Mouse (Mus musculus): ENCODE measurements around the gene Adamtsl1.

Adamtsl1 gene

GRCm38 (mm10) chr4:86329481-86329880, 815.5 kb downstream of the Adamtsl1 start:
- no peak for DNase-seq

- no peak for DNase-seq
These were observed 822.0 kb downstream of the Adamtsl1 start for GRCm38 (mm10) chr4:86335861-86336415.

- no peak for DNase-seq
These were observed 823.3 kb downstream of the Adamtsl1 start for GRCm38 (mm10) chr4:86337216-86337765.

- DNase-seq, result no peak
These were observed 835.4 kb downstream of the Adamtsl1 start for GRCm38 (mm10) chr4:86349341-86349740.

DNA sequence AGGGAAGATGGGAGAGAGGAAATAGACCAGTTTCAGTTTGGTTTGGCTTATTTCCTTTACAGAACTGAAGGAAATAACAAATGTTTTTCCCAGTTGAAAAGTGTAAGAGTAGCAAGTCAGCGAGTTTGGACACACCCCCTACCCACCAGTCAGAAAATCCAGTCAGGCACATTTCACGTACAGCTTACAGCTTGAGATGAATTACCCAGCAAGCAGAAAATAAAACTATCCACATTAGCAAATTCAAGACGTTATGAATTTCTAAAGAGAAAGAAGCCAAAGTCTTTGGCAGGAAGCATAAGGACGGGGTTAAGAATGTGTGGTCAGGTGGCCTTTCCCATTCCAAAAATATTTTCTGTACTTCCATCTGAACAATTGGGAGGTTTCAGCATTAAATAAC, 838.1 kb downstream of the Adamtsl1 start:
- no peak for DNase-seq

DNA sequence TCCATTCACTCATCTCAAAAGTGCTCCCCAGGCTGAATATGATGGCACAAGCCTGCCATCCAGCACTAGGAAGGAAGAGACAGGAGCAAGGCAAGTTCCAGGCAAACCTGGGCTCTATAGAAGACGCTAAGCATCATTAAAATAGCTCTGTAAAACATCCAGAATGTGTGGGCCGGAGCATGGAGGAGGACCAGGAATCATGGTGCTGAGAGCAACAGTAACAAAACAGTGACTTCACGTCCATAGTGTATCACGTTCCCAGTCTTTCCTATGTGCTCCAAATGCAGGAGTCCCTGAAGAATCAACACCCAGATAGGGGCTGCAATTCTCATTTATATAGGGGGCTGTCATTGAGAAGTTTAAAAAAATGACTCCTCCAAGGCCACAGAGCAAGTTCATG, 839.6 kb downstream of the Adamtsl1 start:
- no peak for DNase-seq

- DNase-seq, result no peak
These were observed 845.4 kb downstream of the Adamtsl1 start for GRCm38 (mm10) chr4:86359398-86359797.

DNA sequence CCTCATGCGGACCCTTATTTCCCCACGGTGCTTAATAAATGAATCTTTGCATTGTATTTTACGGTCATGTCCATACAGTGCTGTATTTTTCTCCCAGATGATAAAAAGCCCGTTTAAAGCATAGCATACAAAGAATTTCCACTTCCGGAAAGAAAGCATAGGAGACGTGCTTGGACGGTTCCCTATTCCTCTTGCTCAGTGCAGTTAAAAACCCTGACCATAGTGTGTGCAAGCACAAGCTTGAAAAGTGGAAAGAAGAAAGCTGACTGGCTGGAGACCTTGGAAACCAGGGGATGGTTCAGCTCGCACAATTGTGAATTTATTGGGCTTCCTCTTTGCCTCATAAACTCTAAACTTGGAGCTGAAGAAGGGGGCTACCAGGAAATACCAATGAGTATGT, 855.1 kb downstream of the Adamtsl1 start:
- DNase-seq, result no peak

- DNase-seq, result no peak
These were observed 859.2 kb downstream of the Adamtsl1 start for GRCm38 (mm10) chr4:86373166-86373565.

GRCm38 (mm10) chr4:86383124-86383523, 869.2 kb downstream of the Adamtsl1 start:
- DNase-seq, result peak; percentile 11 to 34

DNA sequence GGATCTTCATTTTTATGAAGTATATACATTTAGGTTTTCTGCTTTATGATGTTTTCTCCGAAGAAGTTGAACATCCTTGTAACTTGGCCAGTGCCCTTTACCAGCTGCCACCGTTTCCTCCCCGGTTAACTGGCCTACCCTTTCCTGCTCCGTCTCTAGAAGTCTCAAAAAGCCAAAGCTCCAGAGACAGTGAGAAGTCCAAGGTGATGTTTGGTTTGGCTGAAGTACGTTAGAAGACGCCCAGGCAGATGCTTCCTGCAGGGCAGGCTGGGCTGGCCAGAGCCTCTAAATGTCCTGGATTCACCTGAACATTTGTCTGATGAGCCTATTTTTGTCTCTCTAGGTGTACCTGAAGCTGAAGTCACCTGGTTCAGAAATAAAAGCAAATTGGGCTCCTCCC, 871.1 kb downstream of the Adamtsl1 start:
- DNase-seq, result no peak

DNA sequence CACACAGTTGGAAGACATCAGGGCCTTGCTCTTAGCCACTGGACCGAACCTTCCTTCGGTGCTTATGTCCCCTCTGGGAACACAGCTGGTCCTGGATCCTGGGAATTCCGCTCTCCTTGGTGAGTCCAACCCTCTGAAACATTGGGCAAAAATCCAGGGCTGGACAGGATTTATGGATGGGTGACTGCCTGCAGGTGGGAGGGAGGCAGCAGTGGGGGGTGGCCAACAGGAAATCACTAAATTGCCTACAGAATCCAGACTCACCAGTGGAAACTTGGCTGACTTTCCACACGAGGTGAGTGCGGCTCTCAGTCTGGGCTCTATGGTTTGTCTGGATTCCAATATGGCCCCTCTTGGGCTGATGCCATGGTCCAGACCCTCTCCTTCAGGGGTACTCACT, 874.5 kb downstream of the Adamtsl1 start:
- DNase-seq, result no peak

GRCm38 (mm10) chr4:86391176-86391575, 877.2 kb downstream of the Adamtsl1 start:
- no peak for DNase-seq

GRCm38 (mm10) chr4:86395636-86396035, 881.7 kb downstream of the Adamtsl1 start:
- DNase-seq, result no peak

DNA sequence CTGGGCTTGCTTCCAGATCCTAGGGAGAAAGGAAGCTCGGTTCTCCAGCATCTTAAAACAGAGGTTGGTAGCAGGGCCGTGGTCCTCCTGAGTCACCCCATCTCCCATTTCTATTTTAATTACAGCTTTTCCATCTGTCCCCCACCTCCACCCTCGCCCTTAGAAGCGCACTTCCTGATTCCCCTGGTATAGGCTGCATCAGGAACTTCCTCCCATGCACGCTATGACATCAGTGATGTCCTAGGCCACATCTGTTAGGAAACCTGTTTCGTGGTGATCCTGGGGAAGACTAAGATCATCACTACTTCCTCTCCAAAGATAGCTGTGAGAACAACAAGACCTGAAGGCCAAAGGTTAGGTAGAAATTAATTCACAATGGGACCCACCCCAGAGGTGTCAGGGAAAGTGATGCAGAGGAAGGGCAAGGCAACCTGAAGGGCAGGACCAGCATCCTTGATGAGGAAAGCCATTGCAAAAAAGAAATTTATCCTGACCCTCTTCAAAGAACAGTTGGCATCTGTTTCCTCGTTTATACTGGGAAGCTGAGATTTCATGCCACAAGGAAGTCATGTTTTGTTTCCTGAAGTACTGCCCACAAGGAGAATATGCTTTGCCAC, 882.8 kb downstream of the Adamtsl1 start:
- no peak for DNase-seq

GRCm38 (mm10) chr4:86397470-86397869, 883.5 kb downstream of the Adamtsl1 start:
- DNase-seq, result no peak

DNA sequence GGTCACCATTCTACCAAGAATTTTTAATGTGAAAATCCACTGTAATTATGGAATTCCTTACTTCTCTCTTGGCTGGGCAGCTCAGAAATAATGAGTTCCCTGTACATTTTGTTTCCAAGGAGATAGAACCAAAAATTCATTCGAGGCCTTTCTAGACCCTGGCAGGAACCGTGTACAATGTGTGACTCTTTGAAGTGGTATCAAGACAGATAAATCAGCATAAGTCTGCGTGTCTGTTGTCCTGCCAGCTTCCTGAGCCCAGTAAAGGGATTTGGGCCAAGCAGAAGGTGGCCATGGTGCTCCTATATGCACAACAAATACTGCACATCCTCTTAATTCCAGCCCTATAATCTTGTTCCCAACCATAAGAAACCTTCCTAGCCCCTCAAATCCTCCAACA, 887.1 kb downstream of the Adamtsl1 start:
- no peak for DNase-seq

GRCm38 (mm10) chr4:86406501-86407199, 892.7 kb downstream of the Adamtsl1 start:
- DNase-seq, result no peak

GRCm38 (mm10) chr4:86407200-86407527, 893.2 kb downstream of the Adamtsl1 start:
- DNase-seq, result no peak

DNA sequence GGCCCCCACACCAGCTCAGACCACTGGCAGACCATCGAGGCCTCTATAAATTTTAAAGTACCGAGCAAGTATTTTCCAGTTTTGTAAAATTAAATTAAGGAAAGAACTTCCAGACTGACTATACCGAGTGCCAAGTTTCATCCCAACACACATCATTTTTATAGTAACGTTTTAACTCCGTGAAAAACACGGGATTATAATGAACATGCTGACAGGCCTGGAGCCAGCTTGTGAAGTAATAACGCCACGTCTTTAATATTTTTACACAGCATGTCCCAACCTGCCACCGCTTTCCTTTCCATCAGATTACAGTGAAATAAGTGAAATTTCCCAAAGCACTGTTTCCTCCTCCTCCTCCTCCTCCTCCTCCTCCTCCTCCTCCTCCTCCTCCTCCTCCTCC, 894.4 kb downstream of the Adamtsl1 start:
- DNase-seq, result no peak

DNA sequence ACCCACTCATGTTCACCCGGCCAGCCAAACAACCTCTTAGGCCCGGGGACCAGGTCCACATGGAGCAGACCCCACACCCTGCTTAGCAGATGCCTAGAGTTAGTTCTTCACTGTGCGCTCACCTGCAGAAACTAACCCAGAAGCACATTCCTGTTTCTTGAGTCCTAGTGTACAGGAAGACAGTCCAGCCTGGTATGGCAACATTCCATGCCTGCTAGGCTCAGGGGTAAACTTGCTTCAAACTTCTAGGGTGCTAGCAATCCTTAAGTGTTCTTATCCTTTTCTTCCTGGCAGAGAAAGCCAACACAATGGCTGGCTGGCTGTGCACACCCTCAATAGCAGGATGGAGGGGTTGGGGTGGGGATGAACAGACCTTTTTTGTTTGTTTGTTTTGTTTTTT, 897.0 kb downstream of the Adamtsl1 start:
- peak; percentile 16 to 26 for DNase-seq

DNA sequence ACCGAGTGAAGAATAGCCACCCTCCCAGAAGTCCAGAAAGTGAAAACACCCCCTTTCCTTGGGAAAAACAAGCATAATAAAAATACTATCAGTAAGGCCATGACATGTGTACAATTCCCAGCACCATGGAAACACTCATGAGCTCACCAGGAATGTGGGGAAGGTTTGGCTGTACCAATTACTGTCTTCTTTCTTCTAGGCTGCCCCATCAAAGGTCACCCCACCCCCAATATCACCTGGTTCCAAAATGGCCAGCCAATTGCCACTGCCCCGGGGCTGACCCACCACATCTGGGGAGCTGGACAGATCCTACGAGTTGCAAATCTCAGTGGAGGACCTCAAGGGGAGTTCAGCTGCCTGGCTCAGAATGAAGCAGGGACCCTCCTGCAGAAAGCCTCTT, 899.4 kb downstream of the Adamtsl1 start:
- no peak for DNase-seq

GRCm38 (mm10) chr4:86416401-86417025, 902.5 kb downstream of the Adamtsl1 start:
- DNase-seq, result no peak

- peak in 1 of 2 experiments; percentile 6 for DNase-seq
These were observed 908.6 kb downstream of the Adamtsl1 start for GRCm38 (mm10) chr4:86422586-86422985.
